Mouse (Mus musculus) G1E (cell line): Measurements from ENCODE around the gene Fam161b. TPM values are rescaled to one million over a fixed set of nuclear protein-coding genes. Genes with fewer than 3 reads are reported as not detected.

Experiments
- ATAC-seq: 2 replicates; pipeline ENCODE4 v1.8.0; 2016; ENCODE audit warnings: mild to moderate bottlenecking; ENCODE audit not compliant: insufficient number of reproducible peaks, poor library complexity, low FRiP score, severe bottlenecking; ENCODE audit errors: extremely low read depth
- DNase-seq: peaks from one replicate; pipeline ENCODE4 v3.0.0; 2012; ENCODE audit warnings: low spot score
- H3K27me3 ChIP-seq: 2 replicates; pipeline ENCODE4 v1.6.1; 2012; ENCODE audit warnings: mild to moderate bottlenecking, low read length, inconsistent platforms; ENCODE audit not compliant: insufficient read depth
- H3K36me3 ChIP-seq: replicated peaks from 2 replicates; pipeline ENCODE3; 2012; ENCODE audit warnings: mild to moderate bottlenecking, inconsistent platforms
- H3K4me1 ChIP-seq: 2 replicates; pipeline ENCODE4 v1.6.1; 2012; ENCODE audit warnings: low read depth, low read length, inconsistent platforms, mixed read lengths; ENCODE audit not compliant: insufficient read depth
- H3K4me3 ChIP-seq: 2 replicates; pipeline ENCODE4 v1.5.1; 2012; ENCODE audit warnings: low read depth, mild to moderate bottlenecking, inconsistent platforms, low read length, moderate library complexity, mixed read lengths
- H3K9me3 ChIP-seq: replicated peaks from 2 replicates; pipeline ENCODE4 v1.6.1; 2012; ENCODE audit warnings: inconsistent platforms
- CTCF ChIP-seq: IDR thresholded peaks from 2 replicates; pipeline ENCODE4 v1.5.1; 2012; ENCODE audit warnings: low read depth, low read length, inconsistent platforms, mixed read lengths
- GATA1 ChIP-seq: IDR thresholded peaks from 2 replicates; pipeline ENCODE4 v1.6.1; 2012; ENCODE audit warnings: borderline replicate concordance, low read length, inconsistent platforms, mixed read lengths
- GATA2 ChIP-seq: IDR thresholded peaks from 2 replicates; pipeline ENCODE4 v1.6.1; 2012; ENCODE audit warnings: low read depth, low read length, inconsistent platforms, borderline replicate concordance
- POLR2AphosphoS5 ChIP-seq: IDR thresholded peaks from 2 replicates; pipeline ENCODE4 v1.6.1; 2012; ENCODE audit warnings: low read depth, low read length, inconsistent platforms; ENCODE audit not compliant: insufficient replicate concordance
- TAL1 ChIP-seq: conservative IDR thresholded peaks from 2 replicates; pipeline ENCODE4 v1.6.1; 2012; ENCODE audit warnings: low read depth, low read length, inconsistent platforms, mixed read lengths
- polyA plus RNA-seq: library from polyadenylated mRNA; stranded (reverse); fragments of >175 nt; gene quantifications from 2 replicates; pipeline ENCODE4 v1.2.3, GENCODE M21; 2012
- total RNA-seq, 2 experiments: library from RNA; stranded (forward) in 1 of 2; stranded (reverse) in 1 of 2; fragments of 200-1000 nt in 1 of 2; fragments of >200 nt in 1 of 2; fragmentation: Nextera tagmentation in 1 of 2; gene quantifications; 2 replicates each; pipeline ENCODE4 v1.2.3; 2014 to 2017

The Fam161b gene
- total and polyA plus RNA-seq, 3 experiments: 0.44 to 4.3 (median 3.3) TPM

DNA sequence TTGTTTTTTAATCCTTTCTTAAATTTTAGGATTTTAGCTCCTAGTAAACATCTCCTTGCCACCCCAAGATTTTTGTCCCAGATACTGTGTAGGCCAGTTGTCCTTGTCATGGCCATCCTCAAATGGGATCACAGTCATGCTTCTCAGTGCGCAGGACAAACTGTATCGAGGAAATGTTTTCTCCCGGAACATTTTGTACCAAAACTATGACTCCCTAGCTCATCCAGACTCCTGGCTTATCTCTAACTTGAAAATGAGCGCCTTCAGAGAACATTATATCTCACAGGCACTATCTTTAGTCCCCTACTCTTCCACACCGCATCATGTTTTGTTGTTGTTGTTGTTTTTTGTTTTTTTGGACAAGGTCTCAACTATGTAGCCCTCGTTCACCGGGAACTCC is 45.6 kb downstream of the Fam161b start:
- TF ChIP-seq GATA2: no peak
- no peak for TF ChIP-seq GATA1
- no peak for TF ChIP-seq CTCF
- TF ChIP-seq POLR2AphosphoS5: no peak
- no peak for TF ChIP-seq TAL1
- no peaks in the 10 kb centered on the region for H3K27me3 ChIP-seq
- no peaks in the 10 kb centered on the region for H3K9me3 ChIP-seq
- DNase-seq: no peak
- peaks cover 47% of the 10 kb centered on the region for H3K36me3 ChIP-seq
- peaks cover 43% of the 10 kb centered on the region for H3K4me1 ChIP-seq
- peak overlapping the region; percentile 83 for H3K4me3 ChIP-seq
- ATAC-seq: no peak

DNA sequence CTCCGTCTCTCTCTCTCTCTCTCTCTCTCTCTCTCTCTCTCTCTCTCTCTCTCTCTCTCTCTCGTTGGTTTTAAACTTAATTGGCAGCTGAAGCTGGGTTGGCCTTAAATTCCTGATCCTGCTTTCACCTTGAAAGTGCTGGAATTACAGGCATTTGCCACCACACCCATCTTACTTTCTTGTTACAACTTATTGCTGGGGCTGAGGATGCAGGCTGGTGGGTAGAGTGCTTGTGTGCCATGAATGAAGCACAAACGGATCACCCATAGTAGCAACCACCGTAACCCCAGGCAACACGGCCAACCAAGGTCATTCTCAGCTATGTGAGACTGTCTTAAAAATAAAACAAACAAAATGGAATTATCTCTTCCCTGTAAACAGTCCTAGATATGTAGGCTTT is 50.3 kb downstream of the Fam161b start:
- no peak for ATAC-seq
- no peaks in the 10 kb centered on the region for H3K9me3 ChIP-seq
- peaks cover 76% of the 10 kb centered on the region for H3K36me3 ChIP-seq
- H3K4me3 ChIP-seq: no peak overlapping the region
- TF ChIP-seq TAL1 (no peak), CTCF (no peak), GATA2 (no peak), POLR2AphosphoS5 (no peak), GATA1 (no peak)
- H3K27me3 ChIP-seq: no peaks in the 10 kb centered on the region
- peaks cover 8% of the 10 kb centered on the region for H3K4me1 ChIP-seq
- DNase-seq: no peak

DNA sequence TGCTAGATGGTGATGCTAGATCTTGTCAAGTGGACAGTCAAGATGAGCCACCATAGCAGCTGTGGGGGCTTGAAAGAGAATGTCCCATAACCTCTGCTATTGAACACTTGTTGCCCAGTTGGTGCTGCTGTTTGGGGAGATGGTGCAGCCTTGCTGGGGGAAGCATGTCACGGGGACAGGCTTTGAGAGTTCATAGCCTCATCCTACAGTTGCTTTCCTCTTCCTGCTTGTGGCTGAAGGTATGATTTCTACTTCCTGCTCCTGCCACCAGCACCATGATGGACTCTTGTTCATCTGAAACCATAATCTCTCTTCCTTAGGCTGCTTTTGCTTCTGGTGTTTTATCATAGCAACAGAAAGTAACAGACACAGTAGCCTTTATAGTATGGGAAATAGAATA is 57.1 kb downstream of the Fam161b start:
- no peaks in the 10 kb centered on the region for H3K9me3 ChIP-seq
- TF ChIP-seq TAL1 (no peak), GATA2 (no peak), GATA1 (no peak), POLR2AphosphoS5 (no peak), CTCF (no peak)
- no peaks in the 10 kb centered on the region for H3K27me3 ChIP-seq
- H3K4me3 ChIP-seq: no peak overlapping the region
- ATAC-seq (no peak), DNase-seq (no peak)
- no peaks in the 10 kb centered on the region for H3K4me1 ChIP-seq
- peaks cover 92% of the 10 kb centered on the region for H3K36me3 ChIP-seq

DNA sequence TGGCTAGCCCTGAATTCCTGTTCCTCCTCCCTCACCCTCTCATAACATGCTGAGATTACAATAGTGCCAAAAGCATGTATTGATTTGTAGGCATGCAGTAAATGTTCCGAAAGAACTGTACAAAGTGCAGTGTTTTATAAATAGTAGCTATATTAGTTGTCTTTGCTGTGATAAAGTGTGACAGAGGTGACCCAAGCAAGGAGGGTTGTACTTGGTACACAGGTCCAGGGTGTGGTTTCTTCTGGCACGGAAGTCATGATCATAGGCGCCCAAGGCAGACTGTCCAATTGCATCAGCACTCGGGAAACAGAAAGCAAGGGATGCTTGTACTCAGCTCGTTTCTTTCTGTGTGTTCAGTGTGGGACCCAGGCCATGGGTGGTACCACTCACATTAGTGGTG is 57.5 kb downstream of the Fam161b start:
- no peak for TF ChIP-seq CTCF
- no peak for TF ChIP-seq GATA2
- TF ChIP-seq GATA1: no peak
- TF ChIP-seq POLR2AphosphoS5: no peak
- no peak for TF ChIP-seq TAL1
- H3K4me3 ChIP-seq: no peak overlapping the region
- no peaks in the 10 kb centered on the region for H3K27me3 ChIP-seq
- H3K9me3 ChIP-seq: no peaks in the 10 kb centered on the region
- H3K36me3 ChIP-seq: peaks cover 92% of the 10 kb centered on the region
- H3K4me1 ChIP-seq: no peaks in the 10 kb centered on the region
- DNase-seq: no peak
- ATAC-seq: no peak

DNA sequence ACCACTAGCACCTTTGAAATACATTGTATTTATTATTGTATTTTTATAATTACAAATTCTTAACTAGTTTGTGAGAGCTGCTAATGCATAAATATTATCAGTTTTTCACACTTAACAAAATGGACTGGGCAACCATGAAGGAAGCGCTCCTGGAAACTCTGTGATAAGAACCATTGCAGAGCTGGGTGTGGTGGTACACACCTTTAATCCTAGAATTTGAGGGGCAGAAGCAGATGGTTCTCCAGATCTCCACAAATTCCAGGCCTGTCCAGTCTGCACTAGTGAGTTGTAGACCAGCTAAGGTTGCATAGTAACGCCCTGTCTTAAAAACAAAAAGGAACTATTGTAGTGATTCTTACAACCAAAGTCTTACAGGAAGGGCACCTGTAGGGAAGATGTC is 62.4 kb downstream of the Fam161b start:
- no peak for ATAC-seq
- H3K36me3 ChIP-seq: peaks cover 96% of the 10 kb centered on the region
- no peak for TF ChIP-seq GATA1
- TF ChIP-seq POLR2AphosphoS5: no peak
- TF ChIP-seq TAL1: no peak
- no peak for TF ChIP-seq CTCF
- TF ChIP-seq GATA2: no peak

DNA sequence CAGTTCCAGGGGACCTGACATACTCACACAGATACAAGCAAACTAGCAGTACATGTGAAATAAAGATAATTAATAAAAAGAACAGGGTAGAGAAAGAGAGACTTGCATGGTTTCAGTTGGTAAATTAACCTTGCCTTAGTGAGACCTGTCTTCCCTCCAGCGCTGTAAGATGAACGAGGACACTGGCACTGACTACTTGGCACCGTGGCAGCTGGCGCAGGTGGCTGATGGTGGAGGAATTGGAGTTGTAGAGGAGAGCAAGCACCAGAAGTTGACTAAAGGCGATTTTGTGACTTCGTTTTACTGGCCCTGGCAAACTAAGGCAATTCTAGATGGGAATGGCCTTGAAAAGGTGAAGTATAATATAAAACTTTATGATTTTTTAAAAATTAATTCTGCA is 63.8 kb downstream of the Fam161b start:
- Histone ChIP-seq H3K9me3 (no peaks in the 10 kb centered on the region), H3K36me3 (peaks cover 95% of the 10 kb centered on the region), H3K4me1 (no peaks in the 10 kb centered on the region; the same call in 1 of the 2 replicates), H3K4me3 (no peak overlapping the region), H3K27me3 (no peaks in the 10 kb centered on the region)
- DNase-seq (no peak), ATAC-seq (no peak)
- TF ChIP-seq POLR2AphosphoS5 (no peak), TAL1 (no peak), GATA1 (no peak), GATA2 (no peak), CTCF (no peak)

More for the DNA sequence above, 62.4 kb downstream of the Fam161b start:
- Histone ChIP-seq H3K27me3 (no peaks in the 10 kb centered on the region), H3K4me1 (no peaks in the 10 kb centered on the region; the same call in 1 of the 2 replicates), H3K4me3 (no peak overlapping the region), H3K9me3 (no peaks in the 10 kb centered on the region)
- DNase-seq: no peak

Other genes starting within 250 kb of the Fam161b start
- gene Dnal1, start 247.5 kb downstream of the Fam161b start, total RNA-seq (2014; fragmentation: Nextera tagmentation): 1.1 and 3.6 TPM in 2 replicates
- gene Dnal1, start 247.5 kb downstream of the Fam161b start, total RNA-seq (2017): 0.49 and 0.76 TPM in 2 replicates
- 0.01 and 0.14 TPM in 2 replicates for gene Dnal1, start 247.5 kb downstream of the Fam161b start, polyA plus RNA-seq
- 0.58 and 0.83 TPM in 2 replicates for gene Pnma1, start 213.3 kb downstream of the Fam161b start, total RNA-seq (2014; fragmentation: Nextera tagmentation)
- gene Pnma1, start 213.3 kb downstream of the Fam161b start, total RNA-seq (2017): 0.76 and 1.5 TPM in 2 replicates
- 0.14 TPM in 2 replicates for gene Pnma1, start 213.3 kb downstream of the Fam161b start, polyA plus RNA-seq
- 66.7 and 72.7 TPM in 2 replicates for gene Elmsan1, start 143.0 kb downstream of the Fam161b start, total RNA-seq (2014; fragmentation: Nextera tagmentation)
- gene Elmsan1, start 143.0 kb downstream of the Fam161b start, total RNA-seq (2017): 21.0 and 21.4 TPM in 2 replicates
- gene Elmsan1, start 143.0 kb downstream of the Fam161b start, polyA plus RNA-seq: 125 and 140 TPM in 2 replicates
- 59.6 and 71.3 TPM in 2 replicates for gene Ptgr2, start 76.6 kb downstream of the Fam161b start, total RNA-seq (2014; fragmentation: Nextera tagmentation)
- 152 and 184 TPM in 2 replicates for gene Ptgr2, start 76.6 kb downstream of the Fam161b start, total RNA-seq (2017)
- gene Ptgr2, start 76.6 kb downstream of the Fam161b start, polyA plus RNA-seq: 5.5 and 10.1 TPM in 2 replicates
- 99.2 and 113 TPM in 2 replicates for gene Zfp410, start 45.0 kb downstream of the Fam161b start, total RNA-seq (2014; fragmentation: Nextera tagmentation)
- gene Zfp410, start 45.0 kb downstream of the Fam161b start, total RNA-seq (2017): 115 and 118 TPM in 2 replicates
- gene Zfp410, start 45.0 kb downstream of the Fam161b start, polyA plus RNA-seq: 2.9 and 4.0 TPM in 2 replicates
- 27.5 and 41.3 TPM in 2 replicates for gene Coq6, start 176 bp downstream of the Fam161b start, total RNA-seq (2014; fragmentation: Nextera tagmentation)
- gene Coq6, start 176 bp downstream of the Fam161b start, total RNA-seq (2017): 20.7 and 29.2 TPM in 2 replicates
- gene Coq6, start 176 bp downstream of the Fam161b start, polyA plus RNA-seq: 12.7 and 20.7 TPM in 2 replicates
- 15.7 and 20.9 TPM in 2 replicates for gene Entpd5, start 47.2 kb upstream of the Fam161b start, total RNA-seq (2014; fragmentation: Nextera tagmentation)
- gene Entpd5, start 47.2 kb upstream of the Fam161b start, total RNA-seq (2017): 14.4 and 16.0 TPM in 2 replicates
- 1.6 and 3.7 TPM in 2 replicates for gene Entpd5, start 47.2 kb upstream of the Fam161b start, polyA plus RNA-seq
- gene Bbof1, start 47.2 kb upstream of the Fam161b start, total RNA-seq (2014; fragmentation: Nextera tagmentation): 4.1 and 5.5 TPM in 2 replicates
- 4.4 and 6.0 TPM in 2 replicates for gene Bbof1, start 47.2 kb upstream of the Fam161b start, total RNA-seq (2017)
- gene Bbof1, start 47.2 kb upstream of the Fam161b start, polyA plus RNA-seq: 2.2 and 2.7 TPM in 2 replicates
- gene Rnf113a2, start 55.4 kb upstream of the Fam161b start, total RNA-seq (2014; fragmentation: Nextera tagmentation): 53.0 and 73.5 TPM in 2 replicates
- gene Rnf113a2, start 55.4 kb upstream of the Fam161b start, total RNA-seq (2017): 55.6 and 59.1 TPM in 2 replicates
- 47.9 and 48.1 TPM in 2 replicates for gene Rnf113a2, start 55.4 kb upstream of the Fam161b start, polyA plus RNA-seq
- gene Aldh6a1, start 89.2 kb upstream of the Fam161b start, total RNA-seq (2014; fragmentation: Nextera tagmentation): 39.6 and 41.2 TPM in 2 replicates
- gene Aldh6a1, start 89.2 kb upstream of the Fam161b start, total RNA-seq (2017): 14.7 and 16.1 TPM in 2 replicates
- gene Aldh6a1, start 89.2 kb upstream of the Fam161b start, polyA plus RNA-seq: 3.5 and 4.6 TPM in 2 replicates
- gene Lin52, start 89.6 kb upstream of the Fam161b start, total RNA-seq (2014; fragmentation: Nextera tagmentation): 21.6 and 25.2 TPM in 2 replicates
- gene Lin52, start 89.6 kb upstream of the Fam161b start, total RNA-seq (2017): 30.9 and 38.5 TPM in 2 replicates
- gene Lin52, start 89.6 kb upstream of the Fam161b start, polyA plus RNA-seq: 0.67 and 1.0 TPM in 2 replicates
- not detected in 2 replicates for gene Vsx2, start 207.9 kb upstream of the Fam161b start, total RNA-seq (2014; fragmentation: Nextera tagmentation)
- gene Vsx2, start 207.9 kb upstream of the Fam161b start, total RNA-seq (2017): 0.05 and 0.06 TPM in 2 replicates
- not detected in 2 replicates for gene Vsx2, start 207.9 kb upstream of the Fam161b start, polyA plus RNA-seq